Mouse (Mus musculus): ENCODE data around the gene Lamp1. TPM values are rescaled to one million over a fixed set of nuclear protein-coding genes. Genes with fewer than 3 reads are reported as not detected.

Lamp1 gene
- total and polyA plus RNA-seq, 2 experiments from 2014 or later = 322 to 358 TPM

DNA sequence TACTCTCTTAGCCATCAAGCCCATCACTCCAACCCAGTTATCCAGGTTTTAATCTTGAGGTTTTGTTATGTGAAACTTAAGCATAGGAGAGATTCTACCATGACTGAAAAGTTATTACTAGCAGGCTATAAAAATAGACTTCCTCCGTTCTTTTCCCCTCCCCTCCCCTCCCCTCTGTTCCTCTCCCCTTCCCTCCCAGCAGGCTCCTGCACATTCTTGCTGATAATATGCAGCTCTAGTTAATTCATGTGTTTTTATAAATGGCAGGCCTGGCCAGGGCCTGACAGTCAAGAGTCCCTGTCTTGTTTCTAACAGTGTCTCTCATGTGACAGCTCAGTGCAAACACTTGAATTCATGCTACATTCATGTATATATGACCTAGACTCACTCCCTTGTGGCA is 11.5 kb downstream of the Lamp1 start:
- Histone ChIP-seq H3K27me3 (ENCODE audit: insufficient read depth, low read length) (no peaks in the 10 kb centered on the region), H3K9ac (replicated peaks; ENCODE audit: low read length, poor library complexity, severe bottlenecking) (no peak overlapping the region), H3K9me3 (ENCODE audit: low read length) (no peaks in the 10 kb centered on the region), H3K4me2 (ENCODE audit: low read depth, low read length, poor library complexity, severe bottlenecking) (no peak overlapping the region), H3K4me3 (ENCODE audit: low read depth, low read length) (no peak overlapping the region), H3K4me1 (ENCODE audit: insufficient read depth, low read length) (no peaks in the 10 kb centered on the region), H3K27ac (ENCODE audit: low read depth, low read length) (no peak overlapping the region), H3K36me3 (ENCODE audit: insufficient read depth, low read length) (peaks cover 78% of the 10 kb centered on the region)
- no peak for ATAC-seq (ENCODE audit: low FRiP score)
- 89% methylated on average over 1 of the region's 1 CpGs for WGBS
- no peak for DNase-seq (ENCODE audit: low spot score)
- TF ChIP-seq CTCF (IDR thresholded peaks at IDR 0.05) = no peak

- WGBS = 89% methylated on average over 4 of the region's 4 CpGs
- no peak for DNase-seq (ENCODE audit: low spot score)
- Histone ChIP-seq H3K36me3 (ENCODE audit: insufficient read depth, low read length) (peaks cover 69% of the 10 kb centered on the region), H3K27me3 (ENCODE audit: insufficient read depth, low read length) (no peaks in the 10 kb centered on the region), H3K9me3 (ENCODE audit: low read length) (no peaks in the 10 kb centered on the region), H3K27ac (ENCODE audit: low read depth, low read length) (no peak overlapping the region), H3K4me2 (ENCODE audit: low read depth, low read length, poor library complexity, severe bottlenecking) (no peak overlapping the region), H3K9ac (replicated peaks; ENCODE audit: low read length, poor library complexity, severe bottlenecking) (no peak overlapping the region), H3K4me3 (ENCODE audit: low read depth, low read length) (no peak overlapping the region), H3K4me1 (ENCODE audit: insufficient read depth, low read length) (no peaks in the 10 kb centered on the region)
- ATAC-seq (ENCODE audit: low FRiP score) = no peak
- TF ChIP-seq CTCF (IDR thresholded peaks at IDR 0.05) = no peak
Measured at GRCm38 (mm10) chr8:13174305-13174704, 15.3 kb downstream of the Lamp1 start.

- H3K9me3 ChIP-seq (ENCODE audit: low read length) = no peaks in the 10 kb centered on the region
- no peaks in the 10 kb centered on the region for H3K27me3 ChIP-seq (ENCODE audit: insufficient read depth, low read length)
- 92% methylated on average over 4 of the region's 4 CpGs for WGBS
- peaks cover 67% of the 10 kb centered on the region for H3K36me3 ChIP-seq (ENCODE audit: insufficient read depth, low read length)
- no peak overlapping the region for H3K4me3 ChIP-seq (ENCODE audit: low read depth, low read length)
- DNase-seq (ENCODE audit: low spot score) (no peak), ATAC-seq (ENCODE audit: low FRiP score) (no peak)
- no peak overlapping the region for H3K4me2 ChIP-seq (ENCODE audit: low read depth, low read length, poor library complexity, severe bottlenecking)
- no peak overlapping the region for H3K9ac ChIP-seq (replicated peaks; ENCODE audit: low read length, poor library complexity, severe bottlenecking)
- TF ChIP-seq CTCF (IDR thresholded peaks at IDR 0.05) = no peak
- H3K4me1 ChIP-seq (ENCODE audit: insufficient read depth, low read length) = no peaks in the 10 kb centered on the region
- no peak overlapping the region for H3K27ac ChIP-seq (ENCODE audit: low read depth, low read length)
Measured at GRCm38 (mm10) chr8:13174811-13175210, 15.8 kb downstream of the Lamp1 start.

GRCm38 (mm10) chr8:13175650-13176049 is 16.7 kb downstream of the Lamp1 start:
- H3K36me3 ChIP-seq (ENCODE audit: insufficient read depth, low read length) = peaks cover 62% of the 10 kb centered on the region
- no peaks in the 10 kb centered on the region for H3K9me3 ChIP-seq (ENCODE audit: low read length)
- WGBS = 89% methylated on average over 1 of the region's 1 CpGs

DNA sequence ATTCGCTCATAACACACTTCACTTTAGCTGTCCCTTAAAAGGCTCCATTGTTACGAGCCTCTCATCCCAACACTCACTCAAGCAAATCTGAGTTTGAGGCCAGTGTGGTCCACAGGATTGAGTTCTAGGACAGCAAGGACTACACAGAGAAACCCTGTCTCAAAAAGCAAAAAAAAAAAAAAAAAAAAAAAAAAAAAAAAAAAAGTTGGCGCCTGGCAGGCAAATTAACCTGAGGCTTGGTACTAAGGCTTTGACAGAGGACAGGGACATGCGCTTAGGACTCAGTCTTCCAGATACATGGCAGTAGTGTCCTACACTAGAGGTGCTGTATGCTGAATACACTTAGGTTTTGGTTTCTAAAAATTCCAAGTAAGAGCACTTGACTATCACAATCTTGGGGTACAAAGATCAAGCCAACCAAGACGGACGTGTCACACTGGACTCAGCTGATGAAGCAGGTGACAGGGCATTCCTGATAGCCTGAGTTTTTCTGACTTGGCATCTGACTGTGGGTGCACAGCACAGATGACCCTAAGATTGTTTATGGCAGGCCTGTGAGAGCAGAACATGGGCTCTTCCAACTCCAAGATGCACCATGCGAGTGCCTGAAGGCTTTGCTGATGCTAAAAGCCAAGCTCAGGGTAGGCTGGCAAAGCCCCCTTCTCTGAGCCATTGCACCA is 18.4 kb downstream of the Lamp1 start:
- DNase-seq (ENCODE audit: low spot score) (no peak), ATAC-seq (ENCODE audit: low FRiP score) (no peak)
- H3K9me3 ChIP-seq (ENCODE audit: low read length) = no peaks in the 10 kb centered on the region
- no peaks in the 10 kb centered on the region for H3K4me1 ChIP-seq (ENCODE audit: insufficient read depth, low read length)
- peaks cover 50% of the 10 kb centered on the region for H3K36me3 ChIP-seq (ENCODE audit: insufficient read depth, low read length)
- H3K9ac ChIP-seq (replicated peaks; ENCODE audit: low read length, poor library complexity, severe bottlenecking) = no peak overlapping the region
- H3K4me3 ChIP-seq (ENCODE audit: low read depth, low read length) = no peak overlapping the region
- no peak for TF ChIP-seq CTCF (IDR thresholded peaks at IDR 0.05)
- no peak overlapping the region for H3K4me2 ChIP-seq (ENCODE audit: low read depth, low read length, poor library complexity, severe bottlenecking)
- 95% methylated on average over 7 of the region's 7 CpGs for WGBS
- no peak overlapping the region for H3K27ac ChIP-seq (ENCODE audit: low read depth, low read length)
- H3K27me3 ChIP-seq (ENCODE audit: insufficient read depth, low read length) = no peaks in the 10 kb centered on the region

More at GRCm38 (mm10) chr8:13175650-13176049, 16.7 kb downstream of the Lamp1 start:
- no peaks in the 10 kb centered on the region for H3K4me1 ChIP-seq (ENCODE audit: insufficient read depth, low read length)
- no peak overlapping the region for H3K4me3 ChIP-seq (ENCODE audit: low read depth, low read length)
- TF ChIP-seq CTCF (IDR thresholded peaks at IDR 0.05) = no peak
- no peaks in the 10 kb centered on the region for H3K27me3 ChIP-seq (ENCODE audit: insufficient read depth, low read length)
- H3K27ac ChIP-seq (ENCODE audit: low read depth, low read length) = no peak overlapping the region
- ATAC-seq (ENCODE audit: low FRiP score) (no peak), DNase-seq (ENCODE audit: low spot score) (no peak)
- 0 out of 2 replicates have a peak overlapping the region, but pooled peaks have one; percentile 13 for H3K9ac ChIP-seq (replicated peaks; ENCODE audit: low read length, poor library complexity, severe bottlenecking)
- H3K4me2 ChIP-seq (ENCODE audit: low read depth, low read length, poor library complexity, severe bottlenecking) = no peak overlapping the region

- 94% methylated on average over 5 of the region's 5 CpGs for WGBS
- no peak overlapping the region for H3K4me3 ChIP-seq (ENCODE audit: low read depth, low read length)
- DNase-seq (ENCODE audit: low spot score) = no peak
- ATAC-seq (ENCODE audit: low FRiP score) = no peak
- peaks cover 42% of the 10 kb centered on the region for H3K36me3 ChIP-seq (ENCODE audit: insufficient read depth, low read length)
- no peaks in the 10 kb centered on the region for H3K9me3 ChIP-seq (ENCODE audit: low read length)
- no peaks in the 10 kb centered on the region for H3K27me3 ChIP-seq (ENCODE audit: insufficient read depth, low read length)
- no peak overlapping the region for H3K9ac ChIP-seq (replicated peaks; ENCODE audit: low read length, poor library complexity, severe bottlenecking)
- no peaks in the 10 kb centered on the region for H3K4me1 ChIP-seq (ENCODE audit: insufficient read depth, low read length)
- no peak for TF ChIP-seq CTCF (IDR thresholded peaks at IDR 0.05)
- H3K4me2 ChIP-seq (ENCODE audit: low read depth, low read length, poor library complexity, severe bottlenecking) = no peak overlapping the region
- no peak overlapping the region for H3K27ac ChIP-seq (ENCODE audit: low read depth, low read length)
Measured at GRCm38 (mm10) chr8:13178137-13178536, 19.2 kb downstream of the Lamp1 start.

All from midbrain, postnatal 0 days (tissue).